Mouse (Mus musculus): ENCODE results near the gene Fbxo34.
"Not testable (repeated sequence)": the region's sequence is repeated elsewhere in the genome, so short reads cannot be mapped to it uniquely, and the experiment has no call there.

Fbxo34 gene

GRCm38 (mm10) chr14:47521609-47522008 lies 71.4 kb downstream of the Fbxo34 start:
- DNase-seq = no peak

GRCm38 (mm10) chr14:47522301-47522700 lies 72.1 kb downstream of the Fbxo34 start:
- no peak for DNase-seq

DNA sequence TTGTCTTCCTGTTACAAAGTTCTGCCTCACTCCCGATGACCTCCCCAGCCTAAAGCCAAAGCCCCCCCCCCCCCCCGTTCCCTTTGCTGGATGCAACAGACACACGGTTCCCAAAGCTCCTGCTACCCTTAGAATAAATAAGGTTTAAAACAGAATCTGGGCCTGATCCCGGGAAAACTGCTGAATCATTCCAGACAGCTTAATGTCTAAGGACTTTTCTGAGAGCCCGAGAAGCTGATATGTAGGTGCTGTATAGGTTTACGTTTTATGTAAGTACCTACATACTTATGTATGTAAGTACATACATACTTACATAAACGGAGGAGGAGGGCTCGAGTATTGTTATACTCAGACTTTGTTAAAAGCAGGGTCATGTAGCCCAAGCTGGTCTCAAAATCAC lies 75.2 kb downstream of the Fbxo34 start:
- no peak for DNase-seq

DNA sequence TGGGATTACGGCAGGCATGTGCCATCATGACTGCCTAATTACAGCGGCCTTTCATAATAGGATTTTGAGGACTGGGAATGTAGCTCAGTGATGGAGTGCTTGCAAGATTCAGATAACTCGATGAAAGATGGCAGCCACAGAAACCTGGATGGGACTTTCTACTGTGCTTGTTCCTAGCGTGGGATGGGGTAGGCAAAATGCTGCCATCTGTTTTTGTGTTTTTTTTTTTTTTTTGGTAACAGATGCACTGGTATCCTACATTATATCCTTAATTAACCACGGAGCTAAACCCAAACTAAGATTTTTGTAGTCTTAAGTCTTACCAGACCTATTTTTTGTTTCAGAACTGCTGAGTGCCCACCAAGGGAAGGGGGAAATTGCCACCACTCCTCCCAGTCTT lies 75.6 kb downstream of the Fbxo34 start:
- DNase-seq = no peak

- no peak for DNase-seq
These were observed 77.6 kb downstream of the Fbxo34 start for GRCm38 (mm10) chr14:47527833-47528232.

DNA sequence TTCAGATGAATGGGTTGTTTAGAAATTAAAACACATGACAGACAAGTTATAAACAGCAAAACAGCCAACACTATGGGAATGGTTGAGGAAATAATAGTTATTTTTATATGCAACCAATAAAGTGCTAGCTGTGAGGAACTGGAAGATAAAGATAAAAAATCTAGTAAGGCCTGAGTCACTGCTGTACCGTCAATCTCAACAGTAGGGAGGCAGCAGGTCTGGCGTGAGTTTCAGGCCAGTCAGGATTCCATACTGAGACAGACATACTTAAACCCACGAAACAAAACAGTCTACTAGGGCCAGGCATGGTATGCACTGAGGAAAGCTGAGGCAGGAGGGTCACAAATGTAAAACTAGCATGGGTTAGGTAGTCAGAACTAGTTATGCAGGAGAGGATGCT lies 78.1 kb downstream of the Fbxo34 start:
- no peak for DNase-seq

- DNase-seq = peak; percentile 60
These were observed 78.8 kb downstream of the Fbxo34 start for GRCm38 (mm10) chr14:47529019-47529418.

DNA sequence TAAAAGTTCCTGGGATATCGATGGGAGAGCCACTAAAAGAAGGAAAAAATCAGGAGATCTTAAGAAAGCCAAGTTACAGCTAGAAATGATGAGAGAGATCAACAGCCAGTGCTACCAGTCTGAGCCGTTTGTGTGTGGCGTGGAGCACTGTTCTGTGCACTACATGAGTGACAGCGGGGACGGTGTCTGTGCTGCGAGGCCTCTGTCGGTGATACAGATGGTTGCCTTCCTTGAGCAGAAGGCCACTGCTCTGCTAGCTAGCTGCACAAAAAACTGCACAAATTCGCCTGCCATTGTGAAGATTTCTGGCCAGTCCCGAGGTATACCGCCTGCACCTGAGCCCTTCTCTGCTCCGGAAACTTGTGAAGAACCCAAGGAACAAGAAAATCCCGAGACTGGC lies 79.4 kb downstream of the Fbxo34 start:
- not testable (repeated sequence) for DNase-seq

- no peak for DNase-seq
These were observed 82.3 kb downstream of the Fbxo34 start for GRCm38 (mm10) chr14:47532496-47532895.

DNA sequence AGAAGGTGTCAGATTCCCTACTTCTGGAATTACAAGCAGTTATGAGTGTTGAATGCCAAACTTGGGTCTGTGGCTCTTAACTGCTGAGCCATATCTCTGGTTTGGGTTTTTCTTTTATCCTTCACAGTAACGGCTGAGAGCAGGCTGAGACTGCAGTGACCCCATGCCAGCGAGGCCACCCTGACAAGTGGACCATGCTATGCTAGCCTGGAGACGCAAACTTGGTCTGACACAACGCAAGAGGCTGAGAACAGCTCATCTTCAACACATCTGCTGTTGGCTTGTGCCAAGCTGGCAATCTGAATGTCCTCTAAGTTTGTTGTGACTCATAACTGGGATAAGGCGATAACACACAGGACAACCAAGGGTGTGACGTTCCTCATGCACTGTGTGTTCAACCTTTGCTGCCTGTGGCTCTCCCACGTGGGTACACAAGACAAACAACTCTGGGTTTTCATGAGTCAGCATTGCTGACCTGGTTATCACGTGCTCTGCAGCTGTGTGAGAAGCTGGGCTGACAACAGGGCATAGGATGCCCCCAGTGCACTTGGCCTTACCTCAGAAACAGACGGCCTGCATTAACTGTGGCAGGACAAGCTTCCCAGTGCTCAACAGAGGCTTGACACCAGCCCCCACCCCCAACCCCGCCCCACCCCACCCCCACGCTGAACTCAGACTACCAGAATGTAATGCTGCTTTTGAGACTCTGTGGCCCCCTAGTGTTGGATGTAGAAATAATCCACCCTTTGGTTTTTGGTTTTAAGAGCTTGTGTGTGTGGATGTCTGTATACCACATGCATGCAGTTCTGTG lies 83.3 kb downstream of the Fbxo34 start:
- peak; percentile 19 for DNase-seq

DNA sequence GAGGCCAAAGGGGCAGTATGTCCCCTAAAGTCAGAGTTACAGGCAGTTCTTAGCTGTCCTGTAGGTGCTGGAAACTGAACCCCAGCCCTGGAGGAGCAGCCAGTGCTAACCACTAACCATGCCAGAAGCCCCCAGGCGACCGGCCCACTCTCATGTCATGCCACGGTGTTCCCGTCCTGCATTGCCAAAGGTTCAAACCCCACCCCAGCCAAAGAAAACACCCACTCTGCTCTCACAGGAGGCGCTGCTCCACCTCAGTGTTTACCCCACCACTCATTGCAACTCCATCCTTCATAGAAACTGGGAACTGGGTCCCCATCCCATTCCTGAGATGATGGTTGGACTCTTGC lies 83.9 kb downstream of the Fbxo34 start:
- DNase-seq = no peak

GRCm38 (mm10) chr14:47535096-47535495 lies 84.9 kb downstream of the Fbxo34 start:
- DNase-seq = no peak

GRCm38 (mm10) chr14:47541325-47541948 lies 91.2 kb downstream of the Fbxo34 start:
- no peak for DNase-seq

- no peak for DNase-seq
These were observed 92.1 kb downstream of the Fbxo34 start for GRCm38 (mm10) chr14:47542283-47542682.

DNA sequence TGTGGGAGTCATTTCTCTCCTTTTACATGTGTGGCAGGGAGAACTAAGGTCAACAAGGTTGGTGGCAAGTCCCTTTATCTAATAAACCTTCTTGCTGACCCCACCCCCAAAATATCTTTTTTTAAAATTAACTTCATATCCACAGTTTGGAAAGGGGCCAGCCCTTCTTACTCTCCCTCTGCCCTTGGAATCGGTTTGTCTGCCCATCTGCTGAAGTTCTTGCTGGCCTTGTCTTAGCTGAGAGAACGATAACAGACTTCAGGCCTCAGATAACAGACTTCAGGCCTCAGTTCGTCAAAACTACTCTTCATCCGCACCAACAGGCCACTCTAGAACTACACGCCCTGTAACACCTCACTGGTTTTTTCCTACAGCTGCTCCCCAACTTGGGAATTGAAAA lies 94.1 kb downstream of the Fbxo34 start:
- DNase-seq = no peak

DNA sequence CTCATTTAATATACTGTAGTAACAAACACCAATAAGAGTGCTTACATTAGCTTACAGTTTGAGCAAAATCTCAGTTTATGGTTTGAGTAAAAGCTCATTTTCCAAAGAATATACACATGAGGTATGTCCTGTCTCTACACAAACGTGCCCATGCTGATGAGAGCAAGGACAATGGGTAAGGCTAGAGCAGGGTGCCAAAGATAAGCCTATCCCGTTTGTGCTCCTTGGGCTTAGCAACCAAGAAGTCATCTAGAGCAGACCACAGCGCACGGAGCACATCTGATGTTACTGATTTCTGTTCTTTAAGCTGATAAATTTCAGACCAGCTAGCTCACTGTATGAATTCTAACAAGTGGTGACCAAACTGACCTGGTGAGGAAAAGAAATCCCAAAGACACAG lies 94.7 kb downstream of the Fbxo34 start:
- DNase-seq = no peak

DNA sequence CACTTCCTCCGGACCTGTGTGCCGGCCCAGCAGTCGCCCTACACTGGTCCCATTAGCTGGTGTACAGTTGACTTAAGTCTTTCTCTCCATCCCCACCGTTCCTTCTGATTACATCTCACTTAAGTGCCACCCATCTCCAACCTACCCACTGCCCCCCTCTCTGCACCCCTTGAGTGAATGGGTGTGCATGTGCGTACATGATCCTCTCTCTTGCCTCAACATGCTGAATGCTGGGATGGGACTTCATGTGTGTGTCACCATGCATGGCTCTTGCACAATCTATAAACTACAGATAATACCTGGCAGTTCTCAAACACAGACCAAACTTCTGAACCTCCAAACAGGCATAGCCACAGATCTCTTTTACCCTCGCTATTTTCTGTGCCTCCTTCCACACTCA lies 101.4 kb downstream of the Fbxo34 start:
- DNase-seq = no peak

- DNase-seq = no peak
These were observed 103.2 kb downstream of the Fbxo34 start for GRCm38 (mm10) chr14:47553380-47553779.

DNA sequence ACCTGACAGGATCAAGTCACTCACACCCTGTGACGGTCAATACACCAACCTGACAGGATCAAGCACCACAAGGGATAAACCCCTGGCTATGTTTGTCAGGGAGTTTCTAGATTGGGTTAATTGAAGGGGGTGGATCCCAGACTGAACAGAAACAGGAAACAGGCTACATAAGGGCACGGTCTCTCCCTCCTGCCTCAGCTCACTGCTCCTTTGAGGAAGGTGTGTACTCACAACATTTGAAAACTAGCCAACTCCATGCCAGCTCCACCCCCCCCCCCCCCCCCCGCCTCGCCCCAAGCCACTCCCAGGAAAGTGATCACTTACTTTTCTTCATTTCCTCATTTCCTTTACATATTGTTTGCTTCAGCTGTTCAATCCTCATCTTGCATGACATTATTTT lies 104.0 kb downstream of the Fbxo34 start:
- no peak for DNase-seq

- no peak for DNase-seq
These were observed 105.0 kb downstream of the Fbxo34 start for GRCm38 (mm10) chr14:47555225-47555624.

DNA sequence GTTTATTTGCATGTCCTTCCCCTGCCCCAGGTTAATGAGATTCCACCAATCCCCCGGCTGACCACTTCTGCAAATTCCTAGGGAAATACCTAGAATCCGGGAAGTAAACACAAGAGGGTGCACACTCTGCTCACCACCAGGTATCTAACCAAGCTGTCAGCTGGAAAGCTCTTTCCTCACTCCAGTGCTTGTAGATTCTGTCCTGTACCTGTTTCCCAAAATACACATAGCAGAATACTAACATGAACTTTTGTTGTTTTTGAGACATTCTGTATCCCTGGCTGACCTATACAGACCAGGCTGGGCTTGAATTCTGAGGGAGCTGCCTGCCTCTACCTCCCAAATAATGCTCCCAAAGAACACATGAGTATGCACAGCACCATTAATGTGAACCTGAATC lies 110.5 kb downstream of the Fbxo34 start:
- no peak for DNase-seq

DNA sequence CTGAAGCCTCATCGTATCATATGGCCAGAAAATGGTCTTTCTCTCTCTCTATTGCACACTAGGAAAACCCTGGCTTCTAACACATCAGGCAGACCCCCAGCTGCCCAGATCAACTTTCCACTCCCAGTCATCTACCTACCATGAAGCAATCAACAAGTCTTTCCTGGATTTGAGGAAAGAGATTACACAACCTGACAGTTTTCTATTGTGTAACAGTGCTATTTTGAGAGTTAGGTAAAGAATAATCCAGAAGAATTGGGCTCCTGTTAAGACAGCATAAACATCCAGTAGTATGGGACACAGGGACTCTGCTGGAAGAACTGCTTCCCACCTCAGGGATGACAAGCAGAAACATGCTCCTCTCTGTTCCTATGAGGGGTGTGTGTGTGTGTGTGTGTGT lies 112.3 kb downstream of the Fbxo34 start:
- no peak for DNase-seq

DNA sequence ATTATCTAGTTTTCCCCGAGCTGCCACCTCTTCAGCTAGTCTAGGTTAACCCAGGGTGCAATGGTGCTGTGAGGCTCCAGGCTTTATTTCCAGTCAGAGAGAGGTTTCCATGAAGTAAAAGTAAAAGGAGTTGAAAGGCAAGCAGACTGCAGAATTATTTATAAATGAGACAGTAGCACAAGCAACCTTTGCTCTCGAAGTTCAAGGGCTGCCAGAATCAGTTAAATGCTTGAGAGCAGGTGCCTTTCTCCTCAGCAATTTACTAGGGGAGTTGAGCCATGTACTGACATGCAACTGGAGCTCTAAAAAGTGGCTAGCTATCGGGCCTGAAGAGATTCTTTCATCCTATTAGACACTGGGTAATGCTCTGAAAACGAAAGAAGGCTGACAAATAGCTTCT lies 112.9 kb downstream of the Fbxo34 start:
- DNase-seq = no peak

- DNase-seq = peak; percentile 98
These were observed 117.9 kb downstream of the Fbxo34 start for GRCm38 (mm10) chr14:47567962-47568652.

All from cerebellum, adult 9-11 months (tissue).